Mouse (Mus musculus) olfactory bulb, adult 2 months (tissue): ENCODE data around the gene Cflar. TPM values are rescaled to one million over a fixed set of nuclear protein-coding genes. Genes with fewer than 3 reads are reported as not detected.
"Not testable (repeated sequence)": the region's sequence is repeated elsewhere in the genome, so short reads cannot be mapped to it uniquely, and the experiment has no call there.

Experiments
- H3K27ac ChIP-seq: fragments of 200-500 bp; 2 replicates; pipeline ENCODE4 v1.5.1; 2012; ENCODE audit warnings: low read depth, low read length; ENCODE audit not compliant: insufficient read depth
- H3K4me1 ChIP-seq: fragments of 200-500 bp; 2 replicates; pipeline ENCODE4 v1.6.1; 2012; ENCODE audit warnings: low read length; ENCODE audit not compliant: control insufficient read depth, insufficient read depth
- H3K4me3 ChIP-seq: fragments of 200-500 bp; 2 replicates; pipeline ENCODE4 v1.5.1; 2012; ENCODE audit warnings: mild to moderate bottlenecking, low read depth, low read length, moderate library complexity; ENCODE audit not compliant: insufficient read depth
- CTCF ChIP-seq: fragments of 200-500 bp; IDR thresholded peaks from 2 replicates; pipeline ENCODE4 v1.5.1; 2012; ENCODE audit warnings: low read depth, mild to moderate bottlenecking, low read length, moderate library complexity; ENCODE audit not compliant: insufficient read depth
- POLR2A ChIP-seq: fragments of 200-500 bp; IDR thresholded peaks from 2 replicates; pipeline ENCODE4 v1.6.1; 2012; ENCODE audit warnings: mild to moderate bottlenecking, low read depth, low read length, moderate library complexity; ENCODE audit not compliant: insufficient read depth
- WGBS: fragments of 180-500 bp; shearing (Covaris S2); methylation state at CpG from one replicate; pipeline ENCODE4 v1.1.7; 2018; 5-methylcytosine and 5-hydroxymethylcytosine counted together
- polyA plus RNA-seq: library from polyadenylated mRNA; stranded (reverse); fragments of >200 nt; gene quantifications from 2 replicates; pipeline ENCODE4 v1.2.4, GENCODE M21; 2012; ENCODE audit warnings: low replicate concordance; ENCODE audit not compliant: missing spikeins, insufficient read depth, insufficient read length

Gene Cflar
- polyA plus RNA-seq, 1 experiment, result not detected

DNA sequence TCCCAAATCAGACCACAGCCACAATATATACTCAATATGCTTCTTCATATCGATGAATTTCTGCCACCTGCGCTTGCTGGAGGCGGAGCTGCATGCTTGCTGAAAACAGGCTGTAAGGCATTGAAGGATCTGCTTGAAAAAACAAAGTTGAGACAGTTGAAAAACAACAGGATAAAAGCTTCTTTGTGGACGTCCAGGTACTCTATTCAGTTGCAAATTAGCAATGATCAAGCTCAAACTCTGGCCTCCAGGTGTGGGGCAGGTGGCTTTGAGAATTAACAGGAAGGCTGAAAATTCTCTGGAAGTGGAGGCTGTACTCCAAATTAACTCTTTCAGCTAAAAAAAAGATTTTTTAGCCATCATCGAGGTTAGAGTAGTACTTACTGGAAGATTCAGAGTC is 51.3 kb downstream of the Cflar start:
- H3K4me1 ChIP-seq, result no peaks in the 10 kb centered on the region
- H3K27ac ChIP-seq, result no peak overlapping the region
- TF ChIP-seq POLR2A, result no peak
- no peak for TF ChIP-seq CTCF
- no peak overlapping the region for H3K4me3 ChIP-seq
- 80% methylated on average over 5 of the region's 5 CpGs for whole genome bisulfite sequencing

DNA sequence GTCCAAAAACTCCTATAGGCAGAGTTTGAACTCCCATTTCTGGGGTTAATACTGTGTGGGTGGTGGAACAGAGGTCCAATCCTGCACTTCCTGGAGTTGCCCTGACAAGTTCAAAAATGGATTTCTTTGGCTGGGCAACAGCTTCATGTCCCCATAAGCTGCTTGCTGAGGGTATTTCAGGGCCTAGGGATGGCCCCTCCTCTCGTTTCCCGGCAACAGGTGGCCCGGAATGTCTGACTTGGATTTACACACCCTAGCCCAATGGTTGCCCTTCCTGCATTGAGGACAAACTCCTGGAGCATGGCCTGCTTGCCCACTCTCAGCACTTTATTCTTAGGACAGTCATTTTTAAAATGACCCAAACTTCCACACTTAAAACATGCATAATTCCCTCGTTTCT is 55.1 kb downstream of the Cflar start:
- 72% methylated on average over 4 of the region's 4 CpGs for WGBS
- not testable (repeated sequence) for H3K27ac ChIP-seq, H3K4me3 ChIP-seq, H3K4me1 ChIP-seq

DNA sequence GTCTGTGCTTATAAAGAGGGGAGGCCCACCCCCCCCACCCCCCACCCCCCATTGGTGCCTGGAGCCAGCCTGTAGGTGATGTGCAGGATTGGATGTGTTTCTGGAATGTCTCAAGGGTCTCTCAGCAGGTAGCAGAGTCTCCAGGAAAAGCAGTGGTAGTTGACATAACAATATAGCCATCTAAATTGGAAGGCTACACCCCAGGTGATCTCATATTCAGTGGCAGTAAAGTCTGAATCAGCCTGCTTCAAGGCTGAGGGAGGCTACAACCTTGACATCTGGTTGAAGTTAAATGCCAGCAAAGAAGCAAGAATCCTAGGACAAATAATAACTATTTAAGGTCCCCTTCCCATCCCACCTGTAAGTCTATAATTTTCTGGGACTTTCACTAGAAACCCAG is 57.8 kb downstream of the Cflar start:
- Histone ChIP-seq H3K4me3 (no peak overlapping the region), H3K27ac (no peak overlapping the region), H3K4me1 (no peaks in the 10 kb centered on the region)
- TF ChIP-seq CTCF (no peak), POLR2A (no peak)

DNA sequence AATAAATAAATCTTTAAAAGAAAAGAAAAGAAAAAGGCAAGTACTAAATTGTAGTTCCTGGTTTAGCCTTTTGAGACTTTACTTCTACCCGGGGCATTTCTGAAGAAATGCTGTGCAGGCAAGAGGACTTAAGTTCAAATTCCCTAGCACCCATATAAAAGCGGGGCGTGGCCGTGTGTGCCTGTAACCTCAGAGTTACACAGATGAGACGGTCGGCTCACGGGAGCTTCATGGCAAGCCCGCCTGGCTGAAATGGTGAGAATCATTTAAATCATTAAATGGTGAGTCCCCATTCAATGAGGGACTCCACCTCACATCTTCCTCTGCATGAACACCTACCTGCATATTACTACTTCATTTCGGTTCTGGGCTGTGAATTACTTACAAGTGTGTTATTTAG is 58.4 kb downstream of the Cflar start:
- 59% methylated on average over 9 of the region's 9 CpGs for WGBS
- no peak for TF ChIP-seq POLR2A
- TF ChIP-seq CTCF, result no peak
- H3K27ac ChIP-seq, result no peak overlapping the region
- H3K4me1 ChIP-seq, result no peaks in the 10 kb centered on the region
- no peak overlapping the region for H3K4me3 ChIP-seq

DNA sequence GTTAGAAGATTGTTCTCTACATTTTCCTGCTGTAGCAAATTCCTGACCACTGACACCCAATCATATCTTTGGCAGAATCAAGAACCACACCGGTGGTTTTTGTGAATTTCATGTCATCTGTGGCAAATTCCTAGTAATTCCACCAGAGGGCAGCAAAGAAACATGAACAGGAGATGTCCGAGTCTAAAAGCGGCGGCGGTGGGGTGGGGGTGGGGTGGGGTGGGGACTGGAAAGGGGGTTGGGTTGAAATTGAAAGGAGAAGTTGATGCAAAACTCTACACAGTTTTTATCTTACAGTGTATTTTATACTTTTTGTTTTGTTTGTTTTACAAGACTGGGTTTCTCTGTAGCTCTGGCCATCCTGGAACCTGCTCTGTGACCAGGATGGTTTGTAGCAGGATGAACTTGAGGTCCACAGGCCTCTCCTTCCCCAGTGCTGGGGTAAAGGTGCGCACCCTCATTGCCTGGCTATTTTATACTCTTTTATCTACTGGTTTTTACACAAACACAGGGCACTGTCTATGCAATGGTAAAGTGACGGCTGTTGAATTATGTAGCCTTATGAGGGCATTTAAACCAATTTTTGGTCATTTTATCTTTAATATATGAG is 58.9 kb downstream of the Cflar start:
- Histone ChIP-seq H3K4me3 (no peak overlapping the region), H3K27ac (no peak overlapping the region), H3K4me1 (no peaks in the 10 kb centered on the region)
- TF ChIP-seq POLR2A, result no peak
- no peak for TF ChIP-seq CTCF
- 27% methylated on average over 7 of the region's 7 CpGs for WGBS

DNA sequence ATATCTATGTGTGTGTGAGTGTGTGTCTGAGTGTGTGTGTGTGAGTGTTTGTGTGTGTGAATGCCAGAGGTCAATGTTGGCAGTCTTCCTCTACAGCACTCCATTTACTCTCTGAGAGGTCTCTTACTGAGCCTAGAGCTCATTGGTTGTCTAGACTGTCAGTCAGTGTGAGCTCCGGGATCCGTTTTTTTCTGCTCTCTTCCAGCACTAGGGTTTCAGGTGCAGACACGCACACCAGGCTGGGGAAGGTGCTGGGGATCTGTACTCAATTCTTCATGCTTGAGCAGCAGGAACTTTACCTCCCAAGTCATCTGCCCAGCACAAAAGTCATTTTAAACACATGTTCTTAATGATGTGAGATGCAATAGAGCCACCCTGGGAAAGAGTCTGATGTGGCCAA is 60.8 kb downstream of the Cflar start:
- no peak for TF ChIP-seq CTCF
- no peak for TF ChIP-seq POLR2A
- WGBS, result 73% methylated on average over 3 of the region's 3 CpGs
- no peak overlapping the region for H3K27ac ChIP-seq
- H3K4me3 ChIP-seq, result no peak overlapping the region
- H3K4me1 ChIP-seq, result no peaks in the 10 kb centered on the region

DNA sequence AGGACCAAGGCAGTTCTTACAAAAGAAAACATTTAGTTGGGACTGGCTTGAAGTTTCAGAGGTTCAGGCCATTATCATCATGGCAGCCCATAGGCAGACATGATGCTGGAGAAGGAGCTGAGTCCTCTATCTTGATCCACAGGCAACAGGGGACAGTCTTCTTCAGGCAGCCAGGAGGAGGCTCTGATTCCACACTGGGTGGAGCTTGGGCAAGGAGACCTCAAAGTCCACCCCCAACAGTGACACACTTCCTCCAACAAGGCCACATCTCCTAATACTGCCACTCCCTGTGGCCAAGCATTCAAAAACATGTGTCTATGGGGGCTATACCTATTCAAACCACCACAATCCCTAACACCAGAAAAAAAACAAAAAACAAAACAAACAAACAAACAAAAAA is 62.0 kb downstream of the Cflar start:
- Histone ChIP-seq H3K4me1 (no peaks in the 10 kb centered on the region), H3K27ac (no peak overlapping the region), H3K4me3 (no peak overlapping the region)
- TF ChIP-seq POLR2A (no peak), CTCF (no peak)

DNA sequence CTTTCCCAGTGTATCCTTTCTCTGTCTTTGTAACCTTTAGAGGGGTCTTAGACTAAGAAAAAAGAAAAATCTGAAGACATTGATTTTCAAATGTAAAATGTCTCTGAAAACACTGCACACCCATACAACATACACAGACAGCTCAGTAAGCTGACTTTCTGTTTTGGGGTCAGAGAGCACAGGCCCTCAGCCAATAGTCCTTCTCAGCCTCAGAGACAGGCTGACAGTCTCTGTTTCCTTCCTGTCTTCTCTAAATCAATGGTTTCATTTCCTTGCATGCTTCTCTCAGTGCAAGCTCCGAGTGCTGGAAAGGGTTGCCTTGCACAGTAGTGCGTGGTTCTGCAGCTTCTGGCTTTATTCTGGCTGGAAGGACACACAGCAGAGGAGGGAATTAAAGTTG is 62.6 kb downstream of the Cflar start:
- Histone ChIP-seq H3K27ac (no peak overlapping the region), H3K4me1 (no peaks in the 10 kb centered on the region), H3K4me3 (no peak overlapping the region)
- TF ChIP-seq POLR2A (no peak), CTCF (no peak)
- WGBS, result 55% methylated on average over 2 of the region's 2 CpGs

DNA sequence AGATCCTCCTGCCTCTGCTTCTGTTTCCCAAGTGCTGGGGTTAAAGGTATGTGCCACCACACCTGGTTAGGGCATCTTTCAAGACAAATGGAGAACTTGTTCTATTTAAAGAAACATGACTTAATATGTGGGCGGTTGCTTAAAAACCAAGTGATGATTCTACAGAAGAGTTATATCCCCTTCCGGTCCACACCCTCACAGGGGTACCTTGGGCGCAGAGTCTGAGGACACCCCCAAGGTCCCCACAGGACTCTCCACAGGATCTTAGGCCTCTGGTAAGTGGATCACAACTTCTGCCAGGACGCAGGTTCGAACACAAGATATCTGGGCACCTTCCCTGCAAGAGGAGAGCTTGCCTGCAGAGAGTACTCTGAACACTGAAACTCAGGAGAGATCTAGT is 64.1 kb downstream of the Cflar start:
- Histone ChIP-seq H3K4me1 (no peaks in the 10 kb centered on the region), H3K27ac (no peak overlapping the region), H3K4me3 (no peak overlapping the region)
- TF ChIP-seq CTCF (no peak), POLR2A (no peak)
- 96% methylated on average over 5 of the region's 5 CpGs for WGBS

DNA sequence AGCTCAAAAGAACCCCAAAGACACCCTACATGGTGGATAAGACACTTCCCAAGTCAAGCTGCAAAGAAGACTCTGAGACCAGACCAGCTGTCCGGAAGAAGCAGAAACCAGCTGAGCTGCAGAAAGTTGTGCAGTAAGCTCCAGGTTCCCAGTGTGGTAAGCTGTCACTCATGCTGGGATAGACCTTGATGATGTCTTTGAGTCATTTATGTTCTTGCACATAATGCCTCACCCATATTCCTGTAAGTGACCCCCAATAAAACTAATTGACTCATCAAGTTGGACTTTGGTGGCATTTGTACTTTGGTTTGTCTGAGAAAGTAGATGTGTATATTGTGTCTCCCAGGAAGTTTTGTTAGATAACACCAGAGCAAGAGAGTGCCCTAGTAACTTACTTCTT is 66.3 kb downstream of the Cflar start:
- TF ChIP-seq POLR2A, result no peak
- no peak for TF ChIP-seq CTCF
- no peak overlapping the region for H3K27ac ChIP-seq
- no peak overlapping the region for H3K4me3 ChIP-seq
- H3K4me1 ChIP-seq, result no peaks in the 10 kb centered on the region
- 94% methylated on average over 1 of the region's 1 CpGs for whole genome bisulfite sequencing

DNA sequence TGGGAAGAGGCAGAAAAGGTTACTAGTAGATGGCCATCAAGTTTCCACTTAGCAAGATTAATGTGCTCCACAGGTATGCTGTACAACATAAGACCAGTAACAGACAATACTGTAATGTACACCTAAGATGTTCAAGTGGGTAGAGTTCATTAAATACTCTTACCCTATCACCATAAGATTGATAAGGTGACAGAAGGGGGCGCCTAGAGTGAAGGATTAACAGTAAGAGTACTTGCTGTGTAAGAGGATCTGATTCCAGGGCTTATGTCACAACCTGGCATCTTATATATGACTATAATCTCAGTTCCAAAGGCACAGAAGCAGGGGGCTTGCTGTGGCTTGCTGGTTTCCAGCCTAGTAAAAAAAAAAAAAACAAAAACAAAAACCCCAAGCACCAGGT is 66.9 kb downstream of the Cflar start:
- no peak overlapping the region for H3K4me3 ChIP-seq
- WGBS, result 12% methylated on average over 1 of the region's 1 CpGs
- TF ChIP-seq POLR2A, result no peak
- TF ChIP-seq CTCF, result no peak
- no peaks in the 10 kb centered on the region for H3K4me1 ChIP-seq
- H3K27ac ChIP-seq, result no peak overlapping the region
